Mouse (Mus musculus): ENCODE measurements around the gene Pink1. TPM values are rescaled to one million over a fixed set of nuclear protein-coding genes. Genes with fewer than 3 reads are reported as not detected.

The Pink1 gene
- polyA plus RNA-seq, 1 experiment from 2014 or later, result 57.5 TPM

DNA sequence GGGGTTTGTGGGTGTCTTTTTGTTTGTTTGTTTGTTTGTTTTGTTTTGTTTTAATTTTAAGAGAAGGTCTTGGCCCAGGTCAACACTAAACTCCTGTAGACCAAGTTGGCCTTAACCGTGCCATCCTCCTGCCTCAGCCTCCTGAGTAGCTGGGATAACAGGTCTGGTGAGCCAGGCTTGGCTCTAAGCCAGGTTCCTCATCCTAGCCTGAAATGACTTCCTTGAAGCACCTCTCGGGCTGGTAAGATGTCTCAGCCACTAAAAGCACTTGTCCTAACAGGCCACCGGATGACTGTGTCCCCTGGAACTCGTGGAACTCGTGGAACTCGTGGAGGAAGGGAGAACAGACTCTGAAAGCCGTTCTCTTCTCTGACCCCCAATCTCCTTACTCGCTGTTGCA is 30.0 kb upstream of the Pink1 start:
- Histone ChIP-seq H3K27me3 (peaks cover 10% of the 10 kb centered on the region), H3K4me3 (no peak overlapping the region), H3K27ac (no peak overlapping the region), H3K36me3 (no peaks in the 10 kb centered on the region), H3K9ac (no peak overlapping the region), H3K4me1 (no peaks in the 10 kb centered on the region), H3K9me3 (no peaks in the 10 kb centered on the region), H3K4me2 (no peak overlapping the region)
- ATAC-seq (ENCODE audit: insufficient number of reproducible peaks, insufficient read depth, low FRiP score, low TSS enrichment, low read depth), result no peak
- WGBS, result 75% methylated on average over 8 of the region's 8 CpGs

DNA sequence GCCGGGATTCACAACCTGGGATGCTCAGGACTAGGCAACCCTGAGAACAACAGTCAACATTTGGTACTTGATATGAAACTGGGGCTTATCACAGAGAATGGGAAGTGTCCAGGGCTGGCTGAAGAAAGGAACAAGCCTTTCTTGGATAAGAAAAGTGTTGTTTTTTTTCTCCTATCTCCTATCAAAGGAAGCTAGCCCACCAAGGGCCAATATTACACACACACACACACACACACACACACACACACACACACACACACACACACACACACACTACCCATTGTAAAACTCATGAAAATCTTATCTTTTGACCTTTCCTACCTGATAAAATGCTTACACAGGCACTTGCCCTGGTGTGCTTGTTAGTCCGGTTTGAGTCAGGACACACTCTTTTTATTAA is 29.4 kb upstream of the Pink1 start:
- H3K27me3 ChIP-seq, result peaks cover 3% of the 10 kb centered on the region; the same call in 1 of the 2 replicates
- H3K9ac ChIP-seq, result no peak overlapping the region
- H3K27ac ChIP-seq, result no peak overlapping the region
- H3K36me3 ChIP-seq, result no peaks in the 10 kb centered on the region
- 91% methylated on average over 2 of the region's 2 CpGs for WGBS
- no peaks in the 10 kb centered on the region for H3K4me1 ChIP-seq
- H3K9me3 ChIP-seq, result no peaks in the 10 kb centered on the region
- no peak for ATAC-seq (ENCODE audit: insufficient number of reproducible peaks, insufficient read depth, low FRiP score, low TSS enrichment, low read depth)
- H3K4me3 ChIP-seq, result no peak overlapping the region
- no peak overlapping the region for H3K4me2 ChIP-seq

DNA sequence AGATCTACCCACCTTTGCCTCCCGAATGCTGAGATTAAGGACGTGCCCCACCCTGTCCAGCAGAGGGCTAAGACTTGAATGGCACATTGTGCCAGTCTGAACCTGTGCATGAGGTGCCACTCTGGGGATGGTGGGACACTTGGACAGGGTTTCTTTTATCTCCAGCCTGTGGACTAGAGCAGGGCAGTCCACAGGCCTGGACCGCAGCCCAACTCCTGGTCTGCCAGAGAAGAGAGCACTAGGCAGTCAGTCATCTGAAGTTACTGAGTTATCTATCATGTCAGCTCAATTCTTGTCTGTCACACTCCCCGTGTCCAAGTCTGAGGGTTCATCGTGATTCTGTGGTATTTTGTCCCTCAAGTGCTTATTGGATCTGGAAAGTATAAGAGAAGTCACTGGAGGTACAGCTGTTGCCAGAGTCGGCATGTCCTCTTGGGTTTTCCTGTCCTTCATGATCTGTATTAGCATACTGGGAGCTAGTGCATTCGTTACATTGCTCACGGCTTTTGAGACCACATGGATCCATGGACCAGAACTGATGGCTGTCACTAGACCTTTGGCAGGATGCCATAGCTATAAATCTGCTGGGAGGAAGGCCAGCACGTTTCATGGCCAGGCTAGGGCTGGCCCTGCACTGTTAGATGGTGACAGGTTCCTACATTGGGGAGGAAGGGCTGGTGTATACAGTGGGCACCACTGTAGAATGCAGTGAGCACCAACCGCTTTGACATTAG is 27.5 kb upstream of the Pink1 start:
- H3K9ac ChIP-seq, result no peak overlapping the region
- no peak for ATAC-seq (ENCODE audit: insufficient number of reproducible peaks, insufficient read depth, low FRiP score, low TSS enrichment, low read depth)
- WGBS, result 75% methylated on average over 10 of the region's 10 CpGs

DNA sequence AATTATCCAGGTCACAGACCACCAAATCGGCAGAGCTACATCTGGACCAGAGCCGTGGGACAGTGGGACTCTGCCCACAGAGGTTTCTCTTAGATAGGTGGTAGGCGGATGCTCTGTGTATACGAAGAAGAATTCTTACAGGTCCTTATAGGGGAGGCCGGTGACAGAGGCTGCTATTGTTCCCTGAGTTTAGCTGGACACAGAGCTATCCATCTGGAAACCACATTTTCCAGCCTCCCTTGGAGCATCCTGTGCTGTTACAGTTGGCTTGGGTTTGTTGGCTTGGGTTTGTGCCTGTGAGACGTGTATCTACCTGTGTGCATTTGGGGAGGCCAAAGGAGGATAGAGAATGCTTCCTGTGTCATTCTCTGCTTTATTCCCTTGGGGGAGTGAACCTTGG is 26.6 kb upstream of the Pink1 start:
- WGBS, result 70% methylated on average over 6 of the region's 6 CpGs
- H3K27ac ChIP-seq, result no peak overlapping the region
- no peak for ATAC-seq (ENCODE audit: insufficient number of reproducible peaks, insufficient read depth, low FRiP score, low TSS enrichment, low read depth)
- no peaks in the 10 kb centered on the region for H3K36me3 ChIP-seq
- H3K4me2 ChIP-seq, result no peak overlapping the region
- no peaks in the 10 kb centered on the region for H3K4me1 ChIP-seq
- no peaks in the 10 kb centered on the region for H3K9me3 ChIP-seq
- H3K27me3 ChIP-seq, result no peaks in the 10 kb centered on the region
- H3K9ac ChIP-seq, result no peak overlapping the region
- H3K4me3 ChIP-seq, result no peak overlapping the region

More for the DNA sequence above, 27.5 kb upstream of the Pink1 start:
- Histone ChIP-seq H3K4me1 (no peaks in the 10 kb centered on the region), H3K36me3 (no peaks in the 10 kb centered on the region), H3K27ac (no peak overlapping the region), H3K9me3 (no peaks in the 10 kb centered on the region), H3K4me3 (no peak overlapping the region), H3K4me2 (no peak overlapping the region), H3K27me3 (no peaks in the 10 kb centered on the region)

DNA sequence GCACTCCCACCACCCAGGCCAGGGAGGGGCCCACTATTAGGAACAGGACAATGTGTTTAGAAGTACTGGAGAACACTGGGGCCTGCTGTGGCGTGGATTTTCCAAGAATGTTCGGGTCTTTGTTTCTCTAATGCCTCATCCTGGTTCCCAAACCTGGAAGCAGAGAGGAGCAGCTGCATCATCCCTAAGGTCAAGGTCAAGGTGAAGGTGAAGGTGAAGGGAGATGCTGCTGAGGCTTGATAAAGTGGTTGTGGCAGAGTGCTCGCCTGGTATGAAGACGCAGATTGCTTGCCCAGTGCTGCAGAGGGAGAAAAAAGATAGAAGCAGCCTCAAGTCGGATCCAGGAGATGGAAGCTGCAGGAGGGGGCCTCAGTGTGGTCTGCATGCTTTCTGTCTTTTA is 25.7 kb upstream of the Pink1 start:
- Histone ChIP-seq H3K4me1 (no peaks in the 10 kb centered on the region), H3K9ac (no peak overlapping the region), H3K27ac (no peak overlapping the region), H3K4me3 (no peak overlapping the region), H3K36me3 (no peaks in the 10 kb centered on the region), H3K4me2 (no peak overlapping the region), H3K27me3 (no peaks in the 10 kb centered on the region), H3K9me3 (no peaks in the 10 kb centered on the region)
- 82% methylated on average over 5 of the region's 5 CpGs for WGBS
- no peak for ATAC-seq (ENCODE audit: insufficient number of reproducible peaks, insufficient read depth, low FRiP score, low TSS enrichment, low read depth)

DNA sequence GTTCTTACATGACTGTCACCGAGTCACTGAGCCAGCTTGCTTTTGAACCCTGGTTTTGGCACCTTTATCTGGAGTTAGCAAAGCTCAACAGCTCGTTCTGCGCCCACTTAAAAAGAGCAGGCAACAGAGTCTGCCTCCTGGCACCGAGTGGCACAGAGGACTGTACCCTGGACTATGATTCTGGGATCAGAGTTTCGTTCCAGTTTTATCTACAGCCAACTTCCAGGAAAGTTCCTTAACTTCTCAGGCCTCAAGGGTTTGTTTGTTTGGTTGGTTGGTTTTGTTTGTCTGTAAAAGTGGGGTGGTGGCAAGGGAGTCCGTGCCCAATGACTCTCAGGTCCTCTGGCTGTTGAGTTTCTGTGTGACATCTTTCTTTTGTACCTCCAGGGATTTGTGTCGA is 22.6 kb upstream of the Pink1 start:
- Histone ChIP-seq H3K27ac (no peak overlapping the region), H3K9me3 (no peaks in the 10 kb centered on the region), H3K36me3 (no peaks in the 10 kb centered on the region), H3K4me1 (no peaks in the 10 kb centered on the region), H3K27me3 (no peaks in the 10 kb centered on the region), H3K4me3 (no peak overlapping the region), H3K9ac (no peak overlapping the region), H3K4me2 (no peak overlapping the region)
- WGBS, result 77% methylated on average over 7 of the region's 7 CpGs
- ATAC-seq (ENCODE audit: insufficient number of reproducible peaks, insufficient read depth, low FRiP score, low TSS enrichment, low read depth), result no peak

DNA sequence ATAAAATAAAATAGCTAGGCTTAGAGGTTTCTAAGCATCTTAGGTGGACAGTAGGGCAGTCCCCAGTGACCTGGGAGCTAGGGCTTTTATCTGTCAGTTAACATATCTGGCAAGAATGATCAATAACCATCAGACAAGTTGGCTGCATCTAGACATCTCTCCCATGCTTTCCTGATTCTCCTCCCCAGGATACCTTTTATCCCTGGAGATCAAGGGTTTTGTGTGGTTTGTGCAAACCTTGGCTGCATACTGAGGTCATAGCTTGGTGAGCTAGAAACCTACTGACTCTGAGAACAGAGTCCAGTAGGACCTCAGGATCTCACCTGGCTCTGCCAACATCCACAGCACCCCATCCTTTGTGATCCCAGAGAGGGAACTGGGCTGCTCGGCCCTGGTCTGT is 21.2 kb upstream of the Pink1 start:
- no peaks in the 10 kb centered on the region for H3K27me3 ChIP-seq
- H3K36me3 ChIP-seq, result no peaks in the 10 kb centered on the region
- no peak for ATAC-seq (ENCODE audit: insufficient number of reproducible peaks, insufficient read depth, low FRiP score, low TSS enrichment, low read depth)
- 74% methylated on average over 1 of the region's 1 CpGs for WGBS
- H3K4me1 ChIP-seq, result no peaks in the 10 kb centered on the region
- no peaks in the 10 kb centered on the region for H3K9me3 ChIP-seq
- H3K4me3 ChIP-seq, result no peak overlapping the region
- H3K9ac ChIP-seq, result no peak overlapping the region
- no peak overlapping the region for H3K4me2 ChIP-seq
- H3K27ac ChIP-seq, result no peak overlapping the region

DNA sequence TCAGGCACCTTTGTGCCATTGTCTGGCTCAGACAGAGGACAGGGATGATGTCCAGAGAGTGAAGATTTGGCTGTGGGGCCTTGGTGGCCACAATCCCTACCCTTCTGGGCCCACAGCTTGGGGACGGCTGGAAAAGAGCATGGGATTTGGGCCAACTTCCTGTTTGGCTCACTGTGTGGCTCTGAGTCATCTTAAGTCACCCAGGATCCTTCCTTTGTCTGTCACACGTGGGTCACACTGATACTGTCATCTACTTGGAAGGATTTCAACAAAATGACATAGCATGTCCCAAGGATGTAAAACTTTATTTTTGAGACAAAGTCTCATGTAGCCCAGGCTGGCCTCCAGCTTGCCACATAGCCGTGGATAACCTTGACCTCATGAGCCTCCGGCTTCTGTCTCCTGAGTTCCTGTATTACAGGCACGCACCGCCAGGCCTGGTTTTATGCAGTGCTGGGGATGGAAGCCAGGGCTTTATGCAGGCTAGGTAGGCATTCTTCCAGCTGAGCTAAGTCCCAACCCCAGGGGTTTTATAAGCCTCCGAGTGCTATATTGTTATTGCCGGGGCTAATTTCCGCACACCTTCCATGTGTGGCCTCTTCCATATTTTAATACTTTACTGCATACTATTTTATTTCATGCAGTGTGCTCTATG is 18.9 kb upstream of the Pink1 start:
- Histone ChIP-seq H3K9ac (no peak overlapping the region), H3K9me3 (no peaks in the 10 kb centered on the region), H3K4me1 (peaks cover 5% of the 10 kb centered on the region), H3K4me3 (no peak overlapping the region), H3K4me2 (no peak overlapping the region), H3K27ac (no peak overlapping the region), H3K27me3 (no peaks in the 10 kb centered on the region), H3K36me3 (no peaks in the 10 kb centered on the region)
- no peak for ATAC-seq (ENCODE audit: insufficient number of reproducible peaks, insufficient read depth, low FRiP score, low TSS enrichment, low read depth)
- WGBS, result 81% methylated on average over 9 of the region's 9 CpGs

DNA sequence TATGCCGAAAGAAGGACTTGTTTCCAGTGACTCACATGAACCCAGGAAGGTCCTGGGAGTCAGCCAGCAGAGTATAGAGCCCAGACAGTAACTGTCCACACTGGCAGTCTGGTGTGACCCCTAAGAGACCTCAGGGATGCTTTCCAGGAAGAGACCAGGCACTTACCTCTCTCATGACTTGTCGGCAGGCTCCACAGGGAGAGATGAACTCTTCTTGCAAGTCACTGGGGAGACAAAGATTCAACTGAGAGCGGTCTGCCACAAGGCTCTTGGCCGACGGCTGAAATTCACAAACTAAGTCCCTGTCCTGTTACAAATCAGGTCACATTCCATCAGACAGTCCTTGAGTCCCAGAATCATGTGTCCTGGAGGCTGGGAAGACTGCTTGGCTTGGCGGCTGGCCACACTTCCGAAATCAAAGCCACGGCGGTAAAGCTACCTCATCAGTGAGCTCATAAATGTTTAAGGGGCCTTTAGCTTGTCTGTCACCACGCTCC is 17.3 kb upstream of the Pink1 start:
- Histone ChIP-seq H3K4me2 (no peak overlapping the region), H3K4me1 (peaks cover 8% of the 10 kb centered on the region), H3K27me3 (no peaks in the 10 kb centered on the region), H3K9ac (no peak overlapping the region), H3K4me3 (no peak overlapping the region), H3K9me3 (no peaks in the 10 kb centered on the region), H3K36me3 (no peaks in the 10 kb centered on the region), H3K27ac (no peak overlapping the region)
- ATAC-seq (ENCODE audit: insufficient number of reproducible peaks, insufficient read depth, low FRiP score, low TSS enrichment, low read depth), result no peak
- WGBS, result 69% methylated on average over 10 of the region's 10 CpGs

DNA sequence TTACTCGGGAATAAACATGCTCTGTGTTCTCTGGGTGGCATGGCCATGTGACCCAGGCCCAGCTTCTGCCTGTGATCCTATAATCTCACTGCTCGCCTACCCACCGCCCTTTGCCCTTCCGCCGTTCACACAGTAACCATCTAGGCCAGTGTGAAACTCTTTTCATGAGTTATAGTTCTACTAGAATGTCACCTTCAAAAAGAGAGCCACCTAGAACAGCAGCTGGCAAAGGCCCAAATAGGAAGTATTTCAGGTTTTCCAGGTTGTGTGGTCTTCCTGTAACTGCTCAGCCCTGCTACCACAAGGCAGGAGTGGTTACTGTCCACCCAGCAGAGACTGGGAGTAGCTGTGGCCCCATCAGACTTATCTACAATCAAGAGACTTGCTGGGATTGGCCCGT is 16.7 kb upstream of the Pink1 start:
- no peaks in the 10 kb centered on the region for H3K36me3 ChIP-seq
- no peak overlapping the region for H3K4me2 ChIP-seq
- H3K9ac ChIP-seq, result no peak overlapping the region
- H3K4me3 ChIP-seq, result no peak overlapping the region
- H3K9me3 ChIP-seq, result no peaks in the 10 kb centered on the region
- no peak for ATAC-seq (ENCODE audit: insufficient number of reproducible peaks, insufficient read depth, low FRiP score, low TSS enrichment, low read depth)
- H3K27me3 ChIP-seq, result no peaks in the 10 kb centered on the region
- H3K27ac ChIP-seq, result no peak overlapping the region
- peaks cover 8% of the 10 kb centered on the region for H3K4me1 ChIP-seq
- WGBS, result 83% methylated on average over 6 of the region's 6 CpGs

DNA sequence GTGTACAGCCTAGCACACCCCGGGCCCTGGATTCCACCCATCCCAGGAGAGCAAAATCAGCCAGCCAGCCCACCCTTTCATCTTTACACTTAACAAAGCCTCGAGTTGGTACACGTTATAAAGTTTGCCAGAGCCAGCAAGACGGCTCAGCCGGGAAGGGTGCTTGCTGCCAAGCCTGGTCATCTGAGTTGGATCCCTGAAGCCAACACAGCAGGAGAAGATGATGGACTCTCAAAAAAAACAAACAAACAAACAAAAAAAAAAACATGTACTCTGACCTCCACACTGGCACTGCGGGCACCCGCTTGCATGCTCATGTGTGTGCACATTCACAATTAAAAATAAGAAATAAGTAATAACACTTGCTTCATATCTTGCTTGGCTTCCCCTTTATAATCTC is 15.9 kb upstream of the Pink1 start:
- Histone ChIP-seq H3K4me3 (no peak overlapping the region), H3K36me3 (no peaks in the 10 kb centered on the region), H3K27me3 (no peaks in the 10 kb centered on the region), H3K9ac (no peak overlapping the region; the same call in 1 of the 2 replicates), H3K9me3 (no peaks in the 10 kb centered on the region), H3K4me1 (peaks cover 8% of the 10 kb centered on the region), H3K27ac (no peak overlapping the region), H3K4me2 (no peak overlapping the region)
- WGBS, result 74% methylated on average over 7 of the region's 7 CpGs
- ATAC-seq (ENCODE audit: insufficient number of reproducible peaks, insufficient read depth, low FRiP score, low TSS enrichment, low read depth), result no peak

DNA sequence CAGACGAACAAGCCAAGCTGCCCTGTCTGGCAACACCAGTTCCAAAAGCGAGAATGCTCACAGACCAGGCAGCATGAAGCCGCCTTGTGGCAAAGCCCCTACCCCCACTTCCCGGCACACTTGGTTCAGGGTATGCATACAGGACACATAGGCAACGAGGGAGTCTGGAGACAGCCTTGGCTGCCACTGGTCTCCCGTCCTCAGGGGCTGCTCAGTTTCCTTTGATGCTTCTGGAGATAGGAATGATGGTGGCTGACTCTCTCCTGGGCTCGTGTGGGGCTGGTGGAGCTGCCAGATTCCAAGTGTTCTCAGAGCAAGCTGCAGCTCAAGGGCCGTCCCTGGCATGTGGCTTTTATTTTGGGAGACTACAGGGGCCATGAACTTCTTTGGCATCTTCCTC is 15.3 kb upstream of the Pink1 start:
- Histone ChIP-seq H3K4me1 (peaks cover 8% of the 10 kb centered on the region), H3K4me2 (no peak overlapping the region), H3K36me3 (no peaks in the 10 kb centered on the region), H3K27me3 (no peaks in the 10 kb centered on the region), H3K9me3 (no peaks in the 10 kb centered on the region), H3K27ac (no peak overlapping the region), H3K9ac (peak overlapping the region; percentile 36; the same call in 1 of the 2 replicates), H3K4me3 (no peak overlapping the region)
- no peak for ATAC-seq (ENCODE audit: insufficient number of reproducible peaks, insufficient read depth, low FRiP score, low TSS enrichment, low read depth)
- 47% methylated on average over 8 of the region's 8 CpGs for WGBS
